Mouse (Mus musculus): ENCODE measurements around the gene Setd1a. TPM values are rescaled to one million over a fixed set of nuclear protein-coding genes. Genes with fewer than 3 reads are reported as not detected.

Setd1a gene
- 110 and 121 TPM in 2 replicates for polyA plus RNA-seq (2012; ENCODE audit: low replicate concordance)

GRCm38 (mm10) chr7:127776426-127776825 lies at the start of gene Setd1a:
TSS of gene Setd1a (plus strand) at chr7:127776670.

GRCm38 (mm10) chr7:127732066-127732465 lies 44.4 kb upstream of the Setd1a start, which contains the start of gene Ctf2:
TSS of gene Ctf2 (minus strand) at chr7:127732166.

GRCm38 (mm10) chr7:127744366-127745045 lies 32.0 kb upstream of the Setd1a start, which contains the start of gene Fbxl19:
TSS of gene Fbxl19 (plus strand) at chr7:127744543.

GRCm38 (mm10) chr7:127769651-127770038 lies 6.8 kb upstream of the Setd1a start, which contains the start of gene Orai3:
TSS of gene Orai3 (plus strand) at chr7:127769815.

GRCm38 (mm10) chr7:127785308-127785707 lies 8.8 kb downstream of the Setd1a start, which contains the start of gene Gm49388:
TSS of gene Gm49388 (plus strand) at chr7:127785608.

GRCm38 (mm10) chr7:127800435-127801009 lies 24.1 kb downstream of the Setd1a start, which contains the start of gene Hsd3b7:
TSS of gene Hsd3b7 (plus strand) at chr7:127800604.

GRCm38 (mm10) chr7:127824176-127824871 lies 47.9 kb downstream of the Setd1a start, which contains the start of the genes Stx4a and Stx1b:
TSS of gene Stx4a (plus strand) at chr7:127824294.
TSS of gene Stx1b (minus strand) at chr7:127824549.

Other genes starting within 250 kb of the Setd1a start
- gene Tmem265, start 215.3 kb upstream of the Setd1a start, polyA plus RNA-seq (2012; ENCODE audit: low replicate concordance): 0.52 and 7.1 TPM in 2 replicates
- 29.8 and 84.9 TPM in 2 replicates for gene Phkg2, start 203.3 kb upstream of the Setd1a start, polyA plus RNA-seq (2012; ENCODE audit: low replicate concordance)
- 5.4 and 6.0 TPM in 2 replicates for gene Ccdc189, start 188.1 kb upstream of the Setd1a start, polyA plus RNA-seq (2012; ENCODE audit: low replicate concordance)
- gene Rnf40, start 187.9 kb upstream of the Setd1a start, polyA plus RNA-seq (2012; ENCODE audit: low replicate concordance): 43.2 and 55.3 TPM in 2 replicates
- 13.1 and 23.2 TPM in 2 replicates for gene Zfp629, start 160.9 kb upstream of the Setd1a start, polyA plus RNA-seq (2012; ENCODE audit: low replicate concordance)
- 235 and 532 TPM in 2 replicates for gene Bcl7c, start 67.7 kb upstream of the Setd1a start, polyA plus RNA-seq (2012; ENCODE audit: low replicate concordance)
- gene Ctf1, start 63.9 kb upstream of the Setd1a start, polyA plus RNA-seq (2012; ENCODE audit: low replicate concordance): 0.69 and 1.3 TPM in 2 replicates
- gene Ctf2, start 44.5 kb upstream of the Setd1a start, polyA plus RNA-seq (2012; ENCODE audit: low replicate concordance): not detected in 2 replicates
- gene Fbxl19, start 32.1 kb upstream of the Setd1a start, polyA plus RNA-seq (2012; ENCODE audit: low replicate concordance): 47.5 and 50.3 TPM in 2 replicates
- 28.7 and 40.4 TPM in 2 replicates for gene Orai3, start 6.9 kb upstream of the Setd1a start, polyA plus RNA-seq (2012; ENCODE audit: low replicate concordance)
- 2.2 TPM in 1 of 2 replicates, not detected in the other for gene Gm49388, start 8.9 kb downstream of the Setd1a start, polyA plus RNA-seq (2012; ENCODE audit: low replicate concordance)
- gene Hsd3b7, start 23.9 kb downstream of the Setd1a start, polyA plus RNA-seq (2012; ENCODE audit: low replicate concordance): 0.69 and 8.5 TPM in 2 replicates
- 24.8 and 27.0 TPM in 2 replicates for gene Stx4a, start 47.6 kb downstream of the Setd1a start, polyA plus RNA-seq (2012; ENCODE audit: low replicate concordance)
- 0.23 and 0.28 TPM in 2 replicates for gene Stx1b, start 47.9 kb downstream of the Setd1a start, polyA plus RNA-seq (2012; ENCODE audit: low replicate concordance)
- gene Zfp646, start 99.6 kb downstream of the Setd1a start, polyA plus RNA-seq (2012; ENCODE audit: low replicate concordance): 13.4 and 33.6 TPM in 2 replicates
- 22.6 and 26.8 TPM in 2 replicates for gene Zfp668, start 100.2 kb downstream of the Setd1a start, polyA plus RNA-seq (2012; ENCODE audit: low replicate concordance)
- gene Prss53, start 114.3 kb downstream of the Setd1a start, polyA plus RNA-seq (2012; ENCODE audit: low replicate concordance): 0.58 and 1.1 TPM in 2 replicates
- gene Gm21974, start 118.8 kb downstream of the Setd1a start, polyA plus RNA-seq (2012; ENCODE audit: low replicate concordance): not detected in 2 replicates
- gene Vkorc1, start 118.9 kb downstream of the Setd1a start, polyA plus RNA-seq (2012; ENCODE audit: low replicate concordance): 10.1 and 24.2 TPM in 2 replicates
- 79.6 and 212 TPM in 2 replicates for gene Bckdk, start 127.4 kb downstream of the Setd1a start, polyA plus RNA-seq (2012; ENCODE audit: low replicate concordance)
- 2.0 and 6.1 TPM in 2 replicates for gene Kat8, start 135.8 kb downstream of the Setd1a start, polyA plus RNA-seq (2012; ENCODE audit: low replicate concordance)
- gene Prss8, start 153.4 kb downstream of the Setd1a start, polyA plus RNA-seq (2012; ENCODE audit: low replicate concordance): not detected in 2 replicates
- gene Prss36, start 170.1 kb downstream of the Setd1a start, polyA plus RNA-seq (2012; ENCODE audit: low replicate concordance): 2.3 and 7.5 TPM in 2 replicates
- gene Fus, start 190.8 kb downstream of the Setd1a start, polyA plus RNA-seq (2012; ENCODE audit: low replicate concordance): 125 and 210 TPM in 2 replicates
- gene Pycard, start 217.2 kb downstream of the Setd1a start, polyA plus RNA-seq (2012; ENCODE audit: low replicate concordance): 2.1 and 2.2 TPM in 2 replicates
- 0.10 TPM in 1 of 2 replicates, not detected in the other for gene Trim72, start 227.3 kb downstream of the Setd1a start, polyA plus RNA-seq (2012; ENCODE audit: low replicate concordance)